Mouse (Mus musculus): ENCODE data around the gene Prkn. TPM values are rescaled to one million over a fixed set of nuclear protein-coding genes. Genes with fewer than 3 reads are reported as not detected.

Prkn gene
- total and polyA plus RNA-seq, 3 experiments: 0.39 to 0.50 TPM; not detected in 1

- no peak for TF ChIP-seq GATA1 (IDR thresholded peaks at IDR 0.05; ENCODE audit: low read depth, low read length)
- no peak for TF ChIP-seq BHLHE40 (IDR thresholded peaks at IDR 0.05; ENCODE audit: borderline replicate concordance, low read depth, low read length)
- no peak for TF ChIP-seq JUND (IDR thresholded peaks at IDR 0.05; ENCODE audit: low read depth, low read length)
- no peak for TF ChIP-seq TAL1 (IDR thresholded peaks at IDR 0.05; ENCODE audit: low read length)
- TF ChIP-seq NRF1 (IDR thresholded peaks at IDR 0.05; ENCODE audit: insufficient read depth, low read depth, low read length, poor library complexity, severe bottlenecking): no peak
- no peak for TF ChIP-seq ZMIZ1 (IDR thresholded peaks at IDR 0.05; ENCODE audit: low read depth, low read length)
- no peak for TF ChIP-seq E2F4 (IDR thresholded peaks at IDR 0.05; ENCODE audit: borderline replicate concordance, low read depth, low read length)
- TF ChIP-seq SIN3A (IDR thresholded peaks at IDR 0.05; ENCODE audit: low read length): no peak
- no peak for TF ChIP-seq HCFC1 (IDR thresholded peaks at IDR 0.05; ENCODE audit: low read depth, low read length)
- TF ChIP-seq ETS1 (IDR thresholded peaks at IDR 0.05; ENCODE audit: low read depth, low read length): no peak
- TF ChIP-seq TBP (IDR thresholded peaks at IDR 0.05; ENCODE audit: low read depth, low read length): no peak
- TF ChIP-seq UBTF (IDR thresholded peaks at IDR 0.05; ENCODE audit: borderline replicate concordance, insufficient read depth, low read depth, low read length): no peak
- no peak for TF ChIP-seq EP300 (IDR thresholded peaks at IDR 0.05; ENCODE audit: low read depth in 1 of 2, low read length in 2 of 2)
- no peak for TF ChIP-seq ELF1 (IDR thresholded peaks at IDR 0.05; ENCODE audit: low read depth, low read length)
- Histone ChIP-seq H3K4me3 (ENCODE audit: control insufficient read depth in 1 of 2, insufficient read depth in 1 of 2, low read depth in 2 of 2, low read length in 2 of 2) (no peak overlapping the region), H3K9ac (ENCODE audit: control insufficient read depth, low read depth, low read length, poor library complexity, severe bottlenecking) (no peak overlapping the region), H3K27ac (ENCODE audit: control insufficient read depth, low read depth, low read length) (no peak overlapping the region), H3K36me3 (ENCODE audit: control insufficient read depth in 1 of 2, insufficient read depth in 2 of 2, low read length in 2 of 2) (no peaks in the 10 kb centered on the region), H3K27me3 (ENCODE audit: control insufficient read depth in 1 of 2, insufficient read depth in 2 of 2, low read length in 2 of 2) (no peaks in the 10 kb centered on the region), H3K79me2 (ENCODE audit: control insufficient read depth, insufficient read depth, low read length, poor library complexity) (no peaks in the 10 kb centered on the region), H3K4me1 (ENCODE audit: control insufficient read depth in 1 of 2, insufficient read depth in 2 of 2, low read length in 2 of 2) (no peaks in the 10 kb centered on the region), H3K9me3 (replicated peaks; ENCODE audit: insufficient read depth, low read length) (no peaks in the 10 kb centered on the region)
- DNase-seq (ENCODE audit: low read depth, low spot score): no peak
These were observed 772.8 kb downstream of the Prkn start for GRCm38 (mm10) chr17:11612801-11613531.

- no peak for DNase-seq (ENCODE audit: low read depth, low spot score)
- no peaks in the 10 kb centered on the region for H3K9me3 ChIP-seq (replicated peaks; ENCODE audit: insufficient read depth, low read length)
- H3K27me3 ChIP-seq (ENCODE audit: control insufficient read depth in 1 of 2, insufficient read depth in 2 of 2, low read length in 2 of 2): no peaks in the 10 kb centered on the region
- no peaks in the 10 kb centered on the region for H3K4me1 ChIP-seq (ENCODE audit: control insufficient read depth in 1 of 2, insufficient read depth in 2 of 2, low read length in 2 of 2)
- no peak overlapping the region for H3K4me3 ChIP-seq (ENCODE audit: control insufficient read depth in 1 of 2, insufficient read depth in 1 of 2, low read depth in 2 of 2, low read length in 2 of 2)
- TF ChIP-seq USF1 (IDR thresholded peaks at IDR 0.05; ENCODE audit: low read depth, low read length) (no peak), ZMIZ1 (IDR thresholded peaks at IDR 0.05; ENCODE audit: low read depth, low read length) (no peak), POLR2AphosphoS2 (IDR thresholded peaks at IDR 0.05; ENCODE audit: low read length) (no peak), RCOR1 (IDR thresholded peaks at IDR 0.05; ENCODE audit: low read depth, low read length) (no peak), MEF2A (IDR thresholded peaks at IDR 0.05; ENCODE audit: extremely low read depth, insufficient replicate concordance, low read depth, low read length, poor library complexity, severe bottlenecking) (no peak), MAX (IDR thresholded peaks at IDR 0.05; ENCODE audit: low read length) (no peak), CHD2 (IDR thresholded peaks at IDR 0.05; ENCODE audit: low read length) (no peak), POLR2A (IDR thresholded peaks at IDR 0.05; ENCODE audit: control insufficient read depth in 1 of 2, insufficient read depth in 1 of 2, low read depth in 1 of 2, low read length in 2 of 2, poor library complexity in 1 of 2) (no peak), RAD21 (IDR thresholded peaks at IDR 0.05; ENCODE audit: low read depth, low read length) (no peak), NRF1 (IDR thresholded peaks at IDR 0.05; ENCODE audit: insufficient read depth, low read depth, low read length, poor library complexity, severe bottlenecking) (no peak), HCFC1 (IDR thresholded peaks at IDR 0.05; ENCODE audit: low read depth, low read length) (no peak)
- H3K36me3 ChIP-seq (ENCODE audit: control insufficient read depth in 1 of 2, insufficient read depth in 2 of 2, low read length in 2 of 2): no peaks in the 10 kb centered on the region
- H3K79me2 ChIP-seq (ENCODE audit: control insufficient read depth, insufficient read depth, low read length, poor library complexity): no peaks in the 10 kb centered on the region
- no peak overlapping the region for H3K9ac ChIP-seq (ENCODE audit: control insufficient read depth, low read depth, low read length, poor library complexity, severe bottlenecking)
- no peak overlapping the region for H3K27ac ChIP-seq (ENCODE audit: control insufficient read depth, low read depth, low read length)
These were observed 777.4 kb downstream of the Prkn start for GRCm38 (mm10) chr17:11617552-11617951.

Data from MEL (cell line).